Mouse (Mus musculus): ENCODE data around the gene Pxdn.

Pxdn gene

DNA sequence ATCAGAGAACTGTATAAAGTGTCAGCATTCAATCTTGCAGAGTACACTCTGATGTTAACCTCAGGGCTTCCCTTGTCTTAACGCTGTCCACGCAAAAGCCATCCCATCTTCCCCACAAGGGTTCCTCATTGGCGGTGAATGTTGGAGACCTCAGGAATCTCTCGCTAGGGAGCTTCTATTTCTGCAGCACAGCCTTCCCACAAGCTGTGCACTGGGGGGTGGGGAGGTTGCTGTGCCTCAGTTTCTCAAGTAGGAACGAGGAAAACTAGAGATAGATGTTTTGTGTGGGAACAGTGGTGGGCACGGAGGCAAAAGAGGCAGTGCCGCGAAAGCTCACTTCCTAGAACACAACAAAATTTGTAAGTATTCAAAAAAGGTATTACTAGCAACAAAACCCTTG, at the start of gene Pxdn:
Gene Pxdn, plus strand, starts transcription at position 301 of the 400 bp plus-strand sequence.
- no peak for DNase-seq

GRCm38 (mm10) chr12:29894669-29895068, 42.7 kb upstream of the Pxdn start:
- DNase-seq = no peak

GRCm38 (mm10) chr12:29897533-29898085, 39.8 kb upstream of the Pxdn start:
- DNase-seq = no peak

GRCm38 (mm10) chr12:29904101-29904874, 33.1 kb upstream of the Pxdn start:
- no peak for DNase-seq

- peak; percentile 55 for DNase-seq
Measured at GRCm38 (mm10) chr12:29907056-29907455, 30.4 kb upstream of the Pxdn start.

DNA sequence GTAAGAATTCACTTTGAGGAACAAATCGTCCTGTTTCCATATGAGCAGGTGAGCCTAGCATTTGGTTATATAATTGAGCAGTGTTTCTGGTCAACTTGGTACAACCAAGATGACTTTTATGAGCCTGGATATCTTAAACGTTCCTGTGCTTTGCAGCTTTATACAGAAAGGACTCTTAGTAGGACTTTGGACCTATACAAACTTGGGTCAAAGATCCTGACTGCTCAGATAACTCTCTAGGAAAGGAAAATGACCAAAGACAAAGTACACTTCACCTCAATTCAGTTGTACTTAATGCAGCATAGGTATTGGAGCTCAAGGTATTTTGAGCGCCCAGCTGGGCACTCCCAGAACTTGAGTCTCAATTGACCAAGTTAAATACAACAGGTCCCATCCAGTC, 21.3 kb upstream of the Pxdn start:
- DNase-seq = no peak

DNA sequence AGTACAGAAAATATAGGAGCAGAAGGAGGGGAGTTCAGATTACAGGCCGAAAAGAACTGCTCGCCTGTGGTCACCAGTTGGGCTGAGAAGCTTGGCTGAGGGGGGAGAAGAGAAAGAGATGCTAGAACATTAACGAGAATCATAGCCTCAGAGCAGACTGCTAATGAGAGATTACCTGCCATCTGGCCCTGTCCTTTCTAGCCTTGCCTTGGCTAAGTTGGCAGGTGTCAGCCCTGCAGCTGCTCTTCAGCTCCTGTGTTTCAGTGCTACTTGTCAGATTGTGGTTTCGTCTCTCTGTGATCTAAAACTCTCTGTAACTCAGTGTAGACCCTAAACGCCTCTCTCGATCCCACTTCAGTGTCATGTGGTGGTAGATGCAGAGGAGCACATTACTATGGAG, 20.6 kb upstream of the Pxdn start:
- DNase-seq = no peak

DNA sequence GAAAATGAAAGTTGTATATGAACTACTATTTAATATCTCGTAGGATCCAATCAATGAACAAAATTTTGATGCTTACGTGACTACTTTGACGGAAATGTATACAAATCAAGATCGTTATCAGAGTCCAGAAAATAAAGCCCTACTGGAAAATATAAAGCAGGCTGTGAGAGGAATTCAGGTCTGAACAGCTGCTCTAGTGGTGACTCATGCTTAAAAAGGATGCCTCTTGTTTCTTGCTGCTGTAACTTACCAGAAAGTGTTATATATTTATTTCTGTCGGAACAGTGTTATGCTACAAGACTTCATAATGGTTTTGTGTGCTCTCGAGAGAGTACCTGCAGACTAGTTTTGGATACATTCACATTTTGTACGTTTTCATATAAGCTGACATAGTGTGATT, 17.1 kb upstream of the Pxdn start:
- no peak for DNase-seq

GRCm38 (mm10) chr12:29921481-29921880, 15.9 kb upstream of the Pxdn start:
- DNase-seq = no peak

DNA sequence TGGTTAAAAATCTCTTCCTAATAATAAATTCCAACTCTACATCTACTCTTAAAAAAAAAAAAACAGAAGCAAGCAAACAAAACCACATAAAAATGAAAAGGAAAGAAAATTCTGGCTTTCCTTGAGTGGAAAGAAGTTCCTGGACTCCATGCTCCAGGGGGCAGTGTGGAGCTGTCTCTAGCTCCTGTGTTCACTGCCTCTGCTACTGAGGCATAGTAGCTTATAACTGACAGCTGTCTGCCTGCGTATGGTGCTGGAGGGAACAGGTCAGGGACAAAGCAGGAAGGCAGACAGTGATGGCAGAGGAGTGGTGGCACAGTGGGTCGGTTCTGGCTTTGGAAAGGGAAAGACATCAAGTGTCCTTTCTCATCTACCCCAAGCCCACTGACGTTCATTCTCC, 10.5 kb upstream of the Pxdn start:
- peak; percentile 25 for DNase-seq

DNA sequence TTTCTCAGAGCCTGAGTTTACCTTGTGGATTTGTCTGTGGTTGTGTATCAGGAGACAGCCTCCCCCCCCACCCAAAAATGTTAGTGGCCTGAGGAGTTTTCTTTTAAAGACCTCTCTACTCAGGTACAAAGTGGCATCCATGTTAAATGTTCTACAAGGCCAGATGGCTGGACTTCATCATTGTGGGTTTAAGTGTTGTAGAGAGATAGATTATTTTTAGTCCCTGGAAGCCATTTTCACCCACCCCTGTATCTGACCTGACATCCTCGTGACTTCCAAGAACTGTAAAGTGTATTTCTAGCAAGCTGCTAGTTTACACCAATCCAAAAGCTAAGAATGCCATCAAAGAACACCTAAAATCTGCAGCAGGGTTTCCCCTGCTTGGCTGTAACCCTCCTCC, 6.8 kb upstream of the Pxdn start:
- DNase-seq = no peak

GRCm38 (mm10) chr12:29932951-29933350, 4.5 kb upstream of the Pxdn start:
- no peak for DNase-seq

DNA sequence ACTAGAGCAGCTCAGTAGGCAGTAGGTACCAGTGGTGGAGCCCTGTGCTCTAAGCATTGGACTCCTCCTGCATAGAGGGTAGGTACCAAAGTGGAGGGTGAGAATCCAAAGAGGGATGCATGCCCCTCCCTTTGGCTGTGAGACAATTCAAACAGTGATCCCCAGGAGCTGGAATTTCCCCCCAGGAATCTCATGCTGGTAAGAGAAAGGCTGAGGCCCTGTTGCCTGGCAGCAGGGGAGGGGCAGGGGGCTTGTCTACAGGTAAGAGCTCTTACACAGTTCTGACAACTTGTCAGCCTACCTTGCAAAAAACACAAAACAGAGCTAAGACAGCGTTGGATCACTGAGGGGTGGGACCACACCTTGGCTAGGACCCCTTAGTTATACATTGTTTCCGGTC, 3.9 kb upstream of the Pxdn start:
- no peak for DNase-seq

- no peak for DNase-seq
Measured at GRCm38 (mm10) chr12:29934120-29934581, 3.3 kb upstream of the Pxdn start.

GRCm38 (mm10) chr12:29937851-29938375, 505 bp downstream of the Pxdn start:
- DNase-seq = peak; percentile 18

GRCm38 (mm10) chr12:29938376-29939041, 1.1 kb downstream of the Pxdn start:
- peak; percentile 30 for DNase-seq

- no peak for DNase-seq
Measured at GRCm38 (mm10) chr12:29939261-29939671, 1.9 kb downstream of the Pxdn start.

- DNase-seq = no peak
Measured at GRCm38 (mm10) chr12:29942435-29942834, 5.0 kb downstream of the Pxdn start.

GRCm38 (mm10) chr12:29944650-29945049, 7.2 kb downstream of the Pxdn start:
- DNase-seq = no peak

DNA sequence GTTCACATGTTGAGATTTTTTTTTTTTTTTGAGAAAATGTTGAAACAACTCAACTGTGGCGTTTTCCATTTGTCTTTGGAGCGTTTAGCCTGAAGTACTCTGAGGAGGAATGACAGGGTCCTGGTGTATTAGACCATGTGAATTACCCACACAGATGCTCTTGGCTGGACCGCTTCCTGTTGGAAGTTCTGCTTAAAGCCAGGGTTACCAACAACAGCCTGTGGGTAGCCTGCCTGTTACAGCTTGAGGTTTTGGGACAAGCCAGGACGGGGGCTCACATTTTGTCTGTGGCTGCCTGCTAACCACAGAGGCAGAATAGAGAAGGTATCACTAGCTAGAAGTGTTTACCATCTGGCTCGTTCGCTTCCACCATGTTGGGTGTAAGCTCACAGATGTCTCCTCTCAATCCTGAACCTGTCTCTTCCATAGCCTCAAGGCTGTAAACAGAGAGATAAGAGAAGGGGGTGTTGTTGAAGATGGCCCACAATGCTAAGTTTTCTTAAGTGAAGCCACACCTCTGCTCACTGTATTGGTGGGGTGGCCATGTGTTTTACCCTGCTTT, 7.9 kb downstream of the Pxdn start:
- no peak for DNase-seq

GRCm38 (mm10) chr12:29951043-29951442, 13.6 kb downstream of the Pxdn start:
- DNase-seq = peak; percentile 24

DNA sequence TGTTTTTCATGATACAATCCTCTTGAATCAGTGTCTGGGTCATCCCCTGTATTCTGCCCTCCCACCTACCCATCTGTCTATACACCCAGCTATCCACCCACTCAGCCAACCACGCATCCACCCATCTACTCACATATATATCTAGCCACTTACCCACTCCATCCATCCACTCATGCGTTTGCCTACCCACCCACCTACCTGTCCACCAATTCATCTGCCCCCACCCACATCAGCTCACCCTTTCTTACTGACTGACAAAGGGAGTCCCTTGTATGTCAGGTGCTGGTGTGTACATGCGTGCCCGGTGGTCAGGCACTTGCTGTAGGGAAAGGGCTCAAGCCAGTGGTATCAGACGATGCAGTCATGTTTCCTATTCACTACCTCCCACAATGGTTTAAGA, 14.1 kb downstream of the Pxdn start:
- no peak for DNase-seq

DNA sequence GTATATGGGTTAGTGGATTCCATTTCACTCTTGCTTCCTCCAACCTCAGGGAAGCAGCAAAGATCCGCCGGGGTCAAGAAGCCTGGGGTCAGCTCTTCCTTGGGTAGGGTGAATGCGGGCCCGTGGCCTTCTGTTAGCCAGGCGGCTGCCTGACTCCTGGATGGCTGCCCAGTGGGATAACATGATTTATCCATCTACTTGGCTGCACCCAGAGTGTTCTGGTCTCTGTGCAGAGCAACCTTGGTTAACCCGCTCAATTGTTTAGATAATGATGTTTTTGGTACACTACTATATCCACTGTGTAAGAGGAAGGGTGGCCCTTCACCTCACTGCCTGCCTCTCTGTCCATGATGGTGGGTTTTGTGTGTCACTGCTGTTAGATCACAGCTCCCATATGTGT, 14.7 kb downstream of the Pxdn start:
- peak; percentile 81 for DNase-seq

- no peak for DNase-seq
Measured at GRCm38 (mm10) chr12:29953999-29954398, 16.6 kb downstream of the Pxdn start.

Data from kidney, adult 11 months (tissue).